Mouse (Mus musculus) midbrain, embryonic 12.5 days (tissue): Measurements from ENCODE around the gene Lrrtm4. TPM values are rescaled to one million over a fixed set of nuclear protein-coding genes. Genes with fewer than 3 reads are reported as not detected.

Source experiments
- ATAC-seq: fragments of 200-750 bp; cut with Nextera tagmentation; 2 replicates; pipeline ENCODE4 v1.8.0; 2017; ENCODE audit warnings: low read depth, moderate TSS enrichment, moderate library complexity; ENCODE audit not compliant: low FRiP score
- H3K27ac ChIP-seq: fragments of 300-500 bp; sonication (generic); replicated peaks from 2 replicates; pipeline ENCODE4 v1.5.1; 2016; ENCODE audit warnings: mild to moderate bottlenecking
- H3K27me3 ChIP-seq: fragments of 300-500 bp; sonication (generic); 2 replicates; pipeline ENCODE4 v1.6.1; 2016; ENCODE audit warnings: mild to moderate bottlenecking
- H3K36me3 ChIP-seq: fragments of 300-500 bp; sonication (generic); 2 replicates; pipeline ENCODE4 v1.6.1; 2016
- H3K4me1 ChIP-seq: fragments of 300-500 bp; sonication (generic); 2 replicates; pipeline ENCODE4 v1.6.1; 2016
- H3K4me2 ChIP-seq: fragments of 300-500 bp; sonication (generic); replicated peaks from 2 replicates; pipeline ENCODE4 v1.6.1; 2016; ENCODE audit warnings: mild to moderate bottlenecking, moderate library complexity
- H3K4me3 ChIP-seq: fragments of 300-500 bp; sonication (generic); 2 replicates; pipeline ENCODE4 v1.5.1; 2016; ENCODE audit warnings: mild to moderate bottlenecking
- H3K9ac ChIP-seq: fragments of 300-500 bp; sonication (generic); replicated peaks from 2 replicates; pipeline ENCODE4 v1.6.1; 2016; ENCODE audit warnings: mild to moderate bottlenecking, moderate library complexity
- H3K9me3 ChIP-seq: fragments of 300-500 bp; sonication (generic); 2 replicates; pipeline ENCODE4 v1.6.1; 2016; ENCODE audit warnings: mild to moderate bottlenecking
- WGBS: fragments of 180-500 bp; shearing (Covaris S2); methylation state at CpG from one replicate; pipeline ENCODE4 v1.1.7; 2016; 5-methylcytosine and 5-hydroxymethylcytosine counted together
- polyA plus RNA-seq: library from polyadenylated mRNA; unstranded; fragments of >200 nt; fragmentation: Nextera tagmentation; extraction: Ambion mirVana; gene quantifications from 2 replicates; pipeline ENCODE4 v1.2.1, GENCODE M21; 2016

The Lrrtm4 gene
- polyA plus RNA-seq, 1 experiment from 2014 or later, result 4.0 TPM

GRCm38 (mm10) chr6:80786282-80786681 lies 767.6 kb downstream of the Lrrtm4 start:
- H3K4me1 ChIP-seq, result no peaks in the 10 kb centered on the region
- H3K9ac ChIP-seq, result no peak overlapping the region

GRCm38 (mm10) chr6:80823753-80824152 lies 805.1 kb downstream of the Lrrtm4 start:
- WGBS, result 85% methylated on average over 5 of the region's 5 CpGs
- no peaks in the 10 kb centered on the region for H3K4me1 ChIP-seq
- no peaks in the 10 kb centered on the region for H3K36me3 ChIP-seq
- no peaks in the 10 kb centered on the region for H3K9me3 ChIP-seq
- no peak overlapping the region for H3K9ac ChIP-seq
- H3K4me3 ChIP-seq, result no peak overlapping the region
- no peaks in the 10 kb centered on the region for H3K27me3 ChIP-seq
- no peak overlapping the region for H3K4me2 ChIP-seq
- H3K27ac ChIP-seq, result no peak overlapping the region
- no peak for ATAC-seq

More at GRCm38 (mm10) chr6:80786282-80786681, 767.6 kb downstream of the Lrrtm4 start:
- peak; percentile 75; the same call in 1 of the 2 replicates for ATAC-seq
- no peak overlapping the region for H3K4me3 ChIP-seq
- H3K36me3 ChIP-seq, result no peaks in the 10 kb centered on the region
- no peaks in the 10 kb centered on the region for H3K9me3 ChIP-seq
- H3K27me3 ChIP-seq, result no peaks in the 10 kb centered on the region
- H3K27ac ChIP-seq, result no peak overlapping the region
- no peak overlapping the region for H3K4me2 ChIP-seq

GRCm38 (mm10) chr6:80839784-80840183 lies 821.1 kb downstream of the Lrrtm4 start:
- WGBS, result 91% methylated on average over 2 of the region's 2 CpGs
- H3K27ac ChIP-seq, result no peak overlapping the region
- no peak overlapping the region for H3K4me2 ChIP-seq
- H3K9me3 ChIP-seq, result no peaks in the 10 kb centered on the region
- H3K4me3 ChIP-seq, result no peak overlapping the region
- ATAC-seq, result no peak
- H3K9ac ChIP-seq, result no peak overlapping the region
- H3K4me1 ChIP-seq, result no peaks in the 10 kb centered on the region
- no peaks in the 10 kb centered on the region for H3K36me3 ChIP-seq
- no peaks in the 10 kb centered on the region for H3K27me3 ChIP-seq

GRCm38 (mm10) chr6:80845294-80845693 lies 826.6 kb downstream of the Lrrtm4 start:
- Histone ChIP-seq H3K27me3 (no peaks in the 10 kb centered on the region), H3K4me1 (no peaks in the 10 kb centered on the region), H3K9ac (no peak overlapping the region), H3K27ac (no peak overlapping the region), H3K9me3 (no peaks in the 10 kb centered on the region), H3K36me3 (no peaks in the 10 kb centered on the region), H3K4me2 (no peak overlapping the region), H3K4me3 (no peak overlapping the region)
- 0 out of 2 replicates have a peak, but pooled peaks have one; percentile 16 for ATAC-seq
- WGBS, result 86% methylated on average over 6 of the region's 6 CpGs

- Histone ChIP-seq H3K4me1 (0 out of 2 replicates have a peak, but pooled peaks cover 3% of the 10 kb centered on the region), H3K4me3 (no peak overlapping the region), H3K9ac (no peak overlapping the region), H3K9me3 (no peaks in the 10 kb centered on the region), H3K27me3 (no peaks in the 10 kb centered on the region), H3K4me2 (peak overlapping the region; percentile 26), H3K36me3 (no peaks in the 10 kb centered on the region), H3K27ac (no peak overlapping the region; the same call in 1 of the 2 replicates)
- WGBS, result 58% methylated on average over 13 of the region's 13 CpGs
- ATAC-seq, result peak; percentile 90
Measured at GRCm38 (mm10) chr6:80856910-80857543, 838.4 kb downstream of the Lrrtm4 start.

Other genes starting within 250 kb of the Lrrtm4 start
- not detected in 2 replicates for gene Gm20594, start 201.0 kb upstream of the Lrrtm4 start, polyA plus RNA-seq